Mouse (Mus musculus): Measurements from ENCODE around the gene Lsg1. TPM values are rescaled to one million over a fixed set of nuclear protein-coding genes. Genes with fewer than 3 reads are reported as not detected.
A peak's percentile ranks its signal among the peaks of the same experiment; 100 is the strongest.

Lsg1 gene
- polyA plus RNA-seq, 1 experiment from 2014 or later = 35.7 TPM

DNA sequence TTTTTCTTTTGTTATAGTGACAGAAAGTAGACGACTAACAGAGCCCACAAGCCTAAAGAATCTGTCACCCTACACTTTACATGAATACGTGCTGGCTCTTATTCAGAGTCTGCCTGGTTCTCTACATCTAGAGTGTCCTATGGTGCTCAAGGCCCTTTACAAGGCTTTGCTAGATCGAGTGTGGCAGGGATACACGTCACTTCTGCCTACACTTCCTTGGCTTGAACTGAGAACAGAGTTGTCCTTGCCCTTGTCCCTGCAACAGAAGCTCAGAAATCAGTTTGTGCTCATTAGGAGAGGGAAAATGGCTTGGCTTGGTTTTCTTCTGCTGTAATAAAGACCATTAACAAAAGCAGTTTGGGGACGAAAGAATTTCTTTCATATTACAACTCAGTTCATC is 23.9 kb upstream of the Lsg1 start:
- Histone ChIP-seq H3K4me3 (no peak overlapping the region), H3K27ac (replicated peaks) (no peak overlapping the region), H3K4me1 (no peaks in the 10 kb centered on the region), H3K36me3 (no peaks in the 10 kb centered on the region), H3K4me2 (no peak overlapping the region), H3K27me3 (replicated peaks) (no peaks in the 10 kb centered on the region), H3K9ac (no peak overlapping the region), H3K9me3 (no peaks in the 10 kb centered on the region)
- 53% methylated on average over 5 of the region's 5 CpGs for WGBS
- no peak for ATAC-seq (ENCODE audit: extremely low read depth, insufficient number of reproducible peaks, low FRiP score, low TSS enrichment)

DNA sequence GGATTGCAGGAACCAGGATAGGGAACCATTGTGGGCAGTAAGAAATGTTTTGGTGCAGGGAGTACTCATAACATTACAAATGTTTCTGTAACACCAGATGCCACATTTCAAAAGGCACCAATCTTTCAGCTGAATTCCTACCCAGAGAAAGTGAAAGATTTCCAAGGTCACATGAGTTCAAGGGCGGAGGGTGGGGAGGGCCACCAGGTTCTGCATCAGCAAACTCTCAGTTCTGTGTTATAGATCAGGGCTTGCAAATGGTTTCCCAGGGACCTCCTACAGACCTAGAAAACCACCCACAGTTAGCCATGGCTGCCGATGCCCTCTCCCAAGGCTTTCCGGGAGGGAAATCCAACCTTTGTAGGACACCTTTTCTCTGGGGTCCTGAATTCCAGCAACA is 20.5 kb upstream of the Lsg1 start:
- no peaks in the 10 kb centered on the region for H3K9me3 ChIP-seq
- no peak for ATAC-seq (ENCODE audit: extremely low read depth, insufficient number of reproducible peaks, low FRiP score, low TSS enrichment)
- no peak overlapping the region for H3K4me3 ChIP-seq
- H3K4me1 ChIP-seq = peaks cover 30% of the 10 kb centered on the region
- H3K4me2 ChIP-seq = no peak overlapping the region
- H3K9ac ChIP-seq = no peak overlapping the region
- H3K27me3 ChIP-seq (replicated peaks) = no peaks in the 10 kb centered on the region
- WGBS = 80% methylated on average over 3 of the region's 3 CpGs
- H3K27ac ChIP-seq (replicated peaks) = no peak overlapping the region
- H3K36me3 ChIP-seq = no peaks in the 10 kb centered on the region

DNA sequence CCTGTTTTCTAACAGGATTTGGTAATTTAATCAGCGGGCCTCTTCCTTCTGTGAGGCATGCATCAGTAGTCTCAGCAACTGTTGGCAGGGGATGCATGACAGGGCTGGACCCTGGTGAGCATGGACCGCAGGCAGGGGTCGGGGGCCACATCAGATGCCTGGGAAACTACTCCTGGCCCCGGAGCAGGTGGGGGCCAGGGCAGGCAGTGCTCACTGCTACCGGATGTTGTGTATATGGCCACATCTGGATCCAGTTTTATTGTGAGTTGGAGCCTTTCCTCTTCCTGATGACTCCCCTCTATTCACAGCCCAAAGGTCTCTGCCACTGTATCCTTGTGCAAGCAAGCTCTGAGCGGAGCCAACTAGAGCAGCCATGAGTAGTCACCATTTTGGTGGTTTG is 18.1 kb upstream of the Lsg1 start:
- no peaks in the 10 kb centered on the region for H3K36me3 ChIP-seq
- ATAC-seq (ENCODE audit: extremely low read depth, insufficient number of reproducible peaks, low FRiP score, low TSS enrichment) = no peak
- WGBS = 63% methylated on average over 6 of the region's 6 CpGs
- H3K27ac ChIP-seq (replicated peaks) = peak overlapping the region; percentile 29
- H3K27me3 ChIP-seq (replicated peaks) = no peaks in the 10 kb centered on the region
- peaks cover 52% of the 10 kb centered on the region for H3K4me1 ChIP-seq
- 0 out of 2 replicates have a peak overlapping the region, but pooled peaks have one; percentile 10 for H3K4me2 ChIP-seq
- no peaks in the 10 kb centered on the region for H3K9me3 ChIP-seq
- H3K9ac ChIP-seq = no peak overlapping the region
- H3K4me3 ChIP-seq = no peak overlapping the region

DNA sequence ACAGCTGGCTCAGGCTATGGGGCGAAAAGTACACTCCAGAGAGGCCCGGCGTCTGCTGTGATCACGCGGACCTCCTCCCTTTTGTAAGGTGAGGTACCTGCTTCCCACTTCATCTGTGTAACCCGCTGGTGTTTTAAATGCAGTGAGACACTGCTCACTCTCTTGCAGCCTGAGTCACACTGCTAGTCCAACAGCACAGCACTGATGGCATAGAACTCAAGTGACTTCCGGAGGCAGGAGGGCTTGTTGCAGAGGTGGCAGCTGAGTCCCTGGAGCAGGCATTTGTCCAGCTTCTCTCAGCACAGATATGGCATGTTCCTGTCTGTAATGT is 17.4 kb upstream of the Lsg1 start:
- Histone ChIP-seq H3K4me3 (no peak overlapping the region), H3K27ac (replicated peaks) (peak overlapping the region; percentile 29), H3K9me3 (no peaks in the 10 kb centered on the region), H3K9ac (peak overlapping the region; percentile 37; the same call in 1 of the 2 replicates), H3K27me3 (replicated peaks) (no peaks in the 10 kb centered on the region), H3K4me2 (peak overlapping the region; percentile 10; the same call in 1 of the 2 replicates), H3K4me1 (peaks cover 52% of the 10 kb centered on the region), H3K36me3 (no peaks in the 10 kb centered on the region)
- ATAC-seq (ENCODE audit: extremely low read depth, insufficient number of reproducible peaks, low FRiP score, low TSS enrichment) = no peak
- WGBS = 39% methylated on average over 7 of the region's 7 CpGs

DNA sequence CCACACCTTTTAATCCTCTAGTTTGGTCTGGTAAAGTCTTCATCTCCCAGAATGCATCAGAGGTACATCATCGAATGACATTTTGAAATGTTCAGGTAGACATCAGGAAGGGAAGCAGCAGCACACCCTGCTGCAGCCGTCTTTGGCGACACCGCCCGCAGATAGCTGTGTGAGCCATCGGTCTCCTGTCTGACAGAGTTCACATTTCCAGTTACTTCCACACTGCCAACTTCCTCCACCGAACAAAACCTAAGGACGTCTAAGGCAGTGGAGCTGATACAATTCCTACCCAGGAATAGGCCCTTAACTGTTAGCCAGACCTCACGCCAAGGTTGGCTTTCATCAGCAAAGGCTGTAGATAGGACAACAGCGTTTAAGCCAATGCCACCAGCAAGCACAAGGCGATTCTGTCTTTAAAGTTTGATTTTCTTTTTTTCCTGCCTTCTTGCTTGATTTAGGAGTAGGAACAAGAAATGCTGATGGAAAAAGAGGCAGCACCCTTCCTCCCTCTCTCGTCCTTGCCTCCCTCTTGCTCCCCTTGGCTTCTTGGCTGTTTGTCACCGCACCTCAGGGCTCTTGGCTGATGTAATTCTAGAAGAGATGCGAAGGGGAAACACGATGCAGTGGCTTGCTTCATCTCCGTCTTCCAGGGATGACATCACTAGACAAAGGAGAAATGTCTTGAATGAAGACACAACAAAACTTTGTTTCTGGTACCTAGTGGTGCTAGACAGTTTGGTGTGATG is 16.8 kb upstream of the Lsg1 start:
- Histone ChIP-seq H3K4me3 (no peak overlapping the region), H3K9ac (peak overlapping the region; percentile 37; the same call in 1 of the 2 replicates), H3K9me3 (no peaks in the 10 kb centered on the region), H3K36me3 (no peaks in the 10 kb centered on the region), H3K27me3 (replicated peaks) (no peaks in the 10 kb centered on the region), H3K4me1 (peaks cover 53% of the 10 kb centered on the region), H3K27ac (replicated peaks) (peak overlapping the region; percentile 29), H3K4me2 (peak overlapping the region; percentile 10; the same call in 1 of the 2 replicates)
- no peak for ATAC-seq (ENCODE audit: extremely low read depth, insufficient number of reproducible peaks, low FRiP score, low TSS enrichment)
- 55% methylated on average over 16 of the region's 16 CpGs for WGBS

DNA sequence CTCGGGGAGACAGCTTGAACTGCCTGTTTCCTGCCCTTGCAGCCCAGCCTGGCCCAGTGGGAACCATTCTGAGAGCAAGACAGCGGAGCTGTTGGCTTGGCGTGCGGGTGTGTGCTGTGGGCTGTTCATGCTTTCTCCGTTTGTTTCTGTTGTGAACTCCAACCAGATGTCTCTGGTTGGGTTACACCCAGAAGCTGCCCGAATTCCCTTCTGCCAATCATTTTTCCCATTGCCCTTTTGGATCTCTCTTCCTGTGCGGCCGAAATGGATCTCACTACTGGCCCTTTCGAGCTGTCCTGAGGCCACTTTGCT is 16.1 kb upstream of the Lsg1 start:
- H3K36me3 ChIP-seq = no peaks in the 10 kb centered on the region
- H3K9me3 ChIP-seq = no peaks in the 10 kb centered on the region
- peak overlapping the region; percentile 3 for H3K9ac ChIP-seq
- peak overlapping the region; percentile 97 for H3K4me2 ChIP-seq
- H3K4me3 ChIP-seq = 0 out of 2 replicates have a peak overlapping the region, but pooled peaks have one; percentile 90
- ATAC-seq (ENCODE audit: extremely low read depth, insufficient number of reproducible peaks, low FRiP score, low TSS enrichment) = no peak
- no peaks in the 10 kb centered on the region for H3K27me3 ChIP-seq (replicated peaks)
- peak overlapping the region; percentile 39 for H3K27ac ChIP-seq (replicated peaks)
- peaks cover 55% of the 10 kb centered on the region for H3K4me1 ChIP-seq
- 65% methylated on average over 9 of the region's 9 CpGs for WGBS

DNA sequence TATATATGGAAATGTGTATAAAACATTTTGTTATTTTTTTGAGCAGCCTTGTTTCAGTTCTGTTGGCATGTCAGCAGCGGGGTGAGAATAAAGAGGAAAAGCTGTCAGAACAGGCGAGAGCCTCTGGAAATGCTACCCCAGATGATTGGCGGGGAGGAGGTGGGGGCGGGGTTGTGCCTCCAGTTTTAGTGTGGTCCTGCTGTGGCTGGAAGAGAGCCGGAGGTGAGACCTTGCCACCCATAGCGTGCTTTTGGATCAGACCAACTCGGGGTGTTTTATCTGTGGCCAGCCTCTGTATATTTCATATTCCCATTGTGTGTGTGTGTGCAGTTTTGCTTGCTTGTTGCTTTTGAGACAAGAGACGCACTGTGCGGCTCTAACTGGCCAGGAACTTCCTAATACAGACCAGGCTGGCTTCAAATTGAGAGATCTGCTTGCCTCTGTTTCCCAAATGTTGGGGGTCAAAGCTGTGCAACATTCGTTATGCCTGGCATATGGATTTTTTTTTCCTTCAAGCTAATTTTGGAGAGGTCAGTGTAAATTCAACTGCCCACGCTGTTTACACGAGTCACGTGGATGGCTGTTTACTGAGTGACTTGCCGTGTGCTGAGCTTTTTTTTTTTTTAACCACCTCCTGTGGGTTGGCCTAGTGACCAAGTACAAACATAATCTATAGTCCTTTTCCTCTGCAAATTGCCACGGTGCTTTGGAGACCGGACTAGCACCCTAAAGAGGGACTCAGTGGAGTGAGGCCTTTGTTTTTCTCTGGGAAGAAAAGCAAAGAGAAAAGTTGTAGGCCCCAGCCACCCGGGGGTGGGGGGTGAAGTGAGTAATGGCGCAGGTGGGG is 15.5 kb upstream of the Lsg1 start:
- Histone ChIP-seq H3K4me2 (peak overlapping the region; percentile 97), H3K27me3 (replicated peaks) (no peaks in the 10 kb centered on the region), H3K27ac (replicated peaks) (peak overlapping the region; percentile 39), H3K9me3 (no peaks in the 10 kb centered on the region), H3K4me3 (peak overlapping the region; percentile 90), H3K9ac (peak overlapping the region; percentile 61), H3K4me1 (peaks cover 55% of the 10 kb centered on the region), H3K36me3 (no peaks in the 10 kb centered on the region)
- ATAC-seq (ENCODE audit: extremely low read depth, insufficient number of reproducible peaks, low FRiP score, low TSS enrichment) = no peak
- WGBS = 37% methylated on average over 18 of the region's 18 CpGs

DNA sequence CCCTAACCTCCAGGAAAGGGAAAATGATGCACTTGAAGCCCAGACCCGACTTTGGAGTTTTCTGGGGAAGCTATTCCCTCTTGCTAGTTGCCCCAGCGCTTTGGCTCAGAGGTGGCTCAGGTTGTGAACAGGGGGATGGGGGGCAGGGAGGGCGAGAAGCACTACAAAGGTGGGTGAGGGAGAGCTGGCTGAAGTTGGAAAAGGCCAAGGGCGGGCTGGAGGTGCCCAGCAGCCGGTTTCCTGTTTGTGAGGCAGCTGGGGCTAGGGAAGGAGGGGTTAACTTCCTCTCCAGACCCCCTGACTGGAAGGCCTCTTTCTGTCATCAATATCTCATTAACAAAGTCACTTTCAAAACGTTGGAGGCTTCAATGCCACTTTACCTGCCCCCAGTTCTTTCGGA is 14.6 kb upstream of the Lsg1 start:
- ATAC-seq (ENCODE audit: extremely low read depth, insufficient number of reproducible peaks, low FRiP score, low TSS enrichment) = no peak
- Histone ChIP-seq H3K4me3 (peak overlapping the region; percentile 90), H3K4me2 (peak overlapping the region; percentile 97), H3K4me1 (peaks cover 59% of the 10 kb centered on the region), H3K9ac (peak overlapping the region; percentile 87), H3K27me3 (replicated peaks) (no peaks in the 10 kb centered on the region), H3K36me3 (no peaks in the 10 kb centered on the region), H3K9me3 (no peaks in the 10 kb centered on the region), H3K27ac (replicated peaks) (peak overlapping the region; percentile 89)
- 17% methylated on average over 7 of the region's 7 CpGs for WGBS

DNA sequence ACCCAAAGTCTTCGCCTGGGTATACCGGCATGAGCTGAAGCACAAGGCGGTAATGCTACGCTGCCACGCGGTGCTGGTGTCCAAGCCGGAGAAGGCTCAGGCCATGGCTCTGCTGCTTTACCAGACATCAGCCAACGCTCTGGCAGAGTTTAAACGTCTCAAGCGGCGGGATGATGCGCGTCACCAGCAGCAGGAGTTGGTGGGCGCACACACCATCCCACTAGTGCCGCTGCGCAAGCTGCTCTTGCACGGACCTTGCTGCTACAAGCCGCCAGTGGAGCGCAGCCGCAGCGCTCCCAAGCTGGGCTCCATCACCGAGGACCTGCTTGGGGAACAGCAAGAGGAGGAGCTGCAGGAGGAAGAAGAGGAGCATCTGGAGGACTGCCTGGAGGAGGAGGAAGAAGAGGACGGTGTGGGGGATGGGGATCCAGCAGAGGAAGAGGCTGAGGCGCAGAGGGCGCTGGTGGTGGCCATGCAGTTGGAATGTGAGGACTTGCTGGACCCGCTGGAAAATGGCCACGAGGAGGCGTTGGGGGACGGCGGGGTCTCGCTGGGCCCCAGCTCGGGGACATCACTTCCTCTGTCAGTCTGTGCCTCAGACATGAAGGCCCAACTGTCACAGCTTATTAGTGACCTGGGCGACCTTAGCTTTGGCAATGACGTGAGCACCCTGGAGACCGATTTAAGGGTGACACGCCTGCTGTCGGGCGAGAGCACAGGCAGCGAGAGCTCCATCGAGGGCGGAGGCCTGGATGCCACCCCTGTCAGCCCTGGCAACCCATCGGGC is 13.8 kb upstream of the Lsg1 start:
- H3K9me3 ChIP-seq = no peaks in the 10 kb centered on the region
- peaks cover 6% of the 10 kb centered on the region; the same call in 1 of the 2 replicates for H3K27me3 ChIP-seq (replicated peaks)
- peak overlapping the region; percentile 90 for H3K4me3 ChIP-seq
- peaks cover 64% of the 10 kb centered on the region for H3K4me1 ChIP-seq
- ATAC-seq (ENCODE audit: extremely low read depth, insufficient number of reproducible peaks, low FRiP score, low TSS enrichment) = no peak
- peak overlapping the region; percentile 89 for H3K27ac ChIP-seq (replicated peaks)
- 8% methylated on average over 42 of the region's 42 CpGs for WGBS
- no peaks in the 10 kb centered on the region for H3K36me3 ChIP-seq
- peak overlapping the region; percentile 87 for H3K9ac ChIP-seq
- H3K4me2 ChIP-seq = peak overlapping the region; percentile 97

DNA sequence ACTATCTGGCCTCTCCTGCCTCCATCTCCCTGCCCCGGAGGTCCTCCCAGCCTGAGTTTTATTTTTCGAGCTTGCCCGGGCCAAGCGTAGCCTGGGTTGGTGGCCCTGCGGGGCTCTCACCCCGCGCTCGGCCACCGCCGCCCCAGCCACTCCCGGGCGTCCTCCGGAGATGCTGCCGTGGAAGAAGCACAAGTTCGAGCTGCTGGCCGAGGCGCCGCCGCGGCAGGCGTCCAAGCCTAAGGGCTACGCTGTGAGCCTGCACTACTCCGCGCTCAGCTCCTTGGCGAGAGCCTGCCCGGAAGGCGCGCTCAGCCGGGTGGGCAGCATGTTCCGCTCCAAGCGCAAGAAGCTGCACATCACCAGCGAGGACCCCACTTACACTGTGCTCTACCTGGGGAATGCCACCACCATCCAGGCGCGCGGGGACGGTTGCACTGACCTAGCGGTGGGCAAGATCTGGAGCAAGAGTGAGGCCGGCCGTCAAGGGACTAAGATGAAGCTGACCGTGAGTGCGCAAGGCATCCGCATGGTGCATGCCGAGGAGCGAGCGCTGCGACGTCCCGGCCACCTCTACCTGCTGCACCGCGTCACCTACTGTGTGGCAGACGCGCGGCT is 13.1 kb upstream of the Lsg1 start:
- ATAC-seq (ENCODE audit: extremely low read depth, insufficient number of reproducible peaks, low FRiP score, low TSS enrichment) = no peak; the same call in 1 of the 2 replicates
- Histone ChIP-seq H3K4me1 (peaks cover 61% of the 10 kb centered on the region), H3K27ac (replicated peaks) (peak overlapping the region; percentile 89)

More for the DNA sequence above, 13.1 kb upstream of the Lsg1 start:
- Histone ChIP-seq H3K4me3 (peak overlapping the region; percentile 90), H3K4me2 (peak overlapping the region; percentile 97), H3K27me3 (replicated peaks) (peaks cover 13% of the 10 kb centered on the region), H3K36me3 (no peaks in the 10 kb centered on the region), H3K9ac (peak overlapping the region; percentile 87), H3K9me3 (no peaks in the 10 kb centered on the region)
- under 1% methylated on average over 53 of the region's 53 CpGs for WGBS
